Mouse (Mus musculus) cerebellum, adult 11 months (tissue): ENCODE measurements at regions not wholly inside any gene's neighbourhood (a gene's known extent, or its start where the extent isn't known, plus 50 kb on each side); places are given as distances from the start of the nearest gene placed in this dataset.

Source experiments
- DNase-seq: peaks from one replicate; pipeline ENCODE4 v3.0.0; 2022

GRCm38 (mm10) chr8:4411126-4411525 lies 81.7 kb upstream of the Cers4 start:
- no peak for DNase-seq

GRCm38 (mm10) chr8:4411836-4412235 lies 81.0 kb upstream of the Cers4 start:
- DNase-seq = no peak

GRCm38 (mm10) chr8:4413206-4413605 lies 79.6 kb upstream of the Cers4 start:
- DNase-seq = peak; percentile 12

- DNase-seq = no peak
Observed at GRCm38 (mm10) chr8:4413764-4414163, 79.1 kb upstream of the Cers4 start.

- no peak for DNase-seq
Observed at GRCm38 (mm10) chr8:4417141-4417540, 75.7 kb upstream of the Cers4 start.

- DNase-seq = no peak
Observed at GRCm38 (mm10) chr8:4433161-4433560, 59.7 kb upstream of the Cers4 start.

- no peak for DNase-seq
Observed at GRCm38 (mm10) chr8:4436546-4436945, 56.3 kb upstream of the Cers4 start.
